In the genomic region with DNA sequence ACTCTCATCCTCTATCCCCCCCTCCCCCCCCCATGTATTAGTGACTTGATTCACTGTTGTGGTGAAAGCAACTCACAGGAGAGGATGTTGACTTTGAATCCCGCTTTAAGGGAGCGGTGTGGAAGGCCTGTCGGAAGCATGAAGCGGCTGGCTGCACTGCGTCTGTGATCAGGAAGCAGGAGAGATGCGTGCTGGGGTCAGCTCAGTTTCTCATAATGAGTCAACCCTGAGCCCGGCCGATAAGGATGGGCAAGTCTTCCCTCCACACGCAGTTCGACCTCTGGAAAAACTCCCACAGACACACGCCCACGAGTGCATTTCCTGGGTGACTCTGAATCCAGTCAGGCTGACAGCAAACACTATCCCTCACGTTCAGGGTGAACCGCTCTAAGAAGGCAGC, we compare ENCODE assay signal across 26 mouse cellular contexts.
A peak's percentile ranks its signal among the peaks of the same experiment; 100 is the strongest.
DNase-seq lines count a peak whose midpoint lies in the region; ATAC-seq and TF ChIP-seq lines count a peak whose summit lies in the region.
"Had no signal": no experiment of that assay in that cellular context is flagged by ENCODE, and none has a peak within 500 bp of the region (broad histone marks: within the 10 kb centered on the region; RNA-seq: fewer than 3 reads in every experiment).

No protein-coding gene starts in this region.

- H3K36me3 ChIP-seq in heart, embryonic 13.5 days: no peaks in the 10 kb centered on the region
- no peaks in the 10 kb centered on the region for H3K36me3 ChIP-seq in kidney, embryonic 16.5 days (ENCODE audit: insufficient read depth, low read length)
- H3K36me3 ChIP-seq in limb, embryonic 12.5 days: no peaks in the 10 kb centered on the region
- no peaks in the 10 kb centered on the region for H3K36me3 ChIP-seq in midbrain, embryonic 11.5 days (ENCODE audit: control insufficient read depth, insufficient read depth, low read length)
- no peaks in the 10 kb centered on the region for H3K36me3 ChIP-seq in midbrain, postnatal 0 days (ENCODE audit: insufficient read depth, low read length)
- H3K36me3 ChIP-seq: embryonic facial prominence, embryonic 15.5 days; limb, embryonic 15.5 days; midbrain, embryonic 13.5 days; neural tube, embryonic 12.5 days; stomach, embryonic 15.5 days had no signal

- peaks cover 21% of the 10 kb centered on the region for H3K27me3 ChIP-seq in heart, embryonic 13.5 days (replicated peaks)
- no peaks in the 10 kb centered on the region for H3K27me3 ChIP-seq in kidney, embryonic 16.5 days (ENCODE audit: insufficient read depth, low read length)
- no peaks in the 10 kb centered on the region for H3K27me3 ChIP-seq in limb, embryonic 12.5 days
- H3K27me3 ChIP-seq in midbrain, embryonic 11.5 days (ENCODE audit: control insufficient read depth, insufficient read depth, low read length): peaks cover 11% of the 10 kb centered on the region
- no peaks in the 10 kb centered on the region for H3K27me3 ChIP-seq in midbrain, postnatal 0 days (ENCODE audit: insufficient read depth, low read length)
- H3K27me3 ChIP-seq: embryonic facial prominence, embryonic 15.5 days; limb, embryonic 15.5 days; neural tube, embryonic 12.5 days; stomach, embryonic 15.5 days had no signal

- TF ChIP-seq CTCF in midbrain, postnatal 0 days (IDR thresholded peaks at IDR 0.05): no peak

- no peak for DNase-seq in heart, postnatal 14 days
- DNase-seq in kidney, postnatal 36 days: no peak
- peak; percentile 57 for DNase-seq in NIH3T3 (ENCODE audit: low read depth)
- DNase-seq in midbrain, embryonic 11.5 days (ENCODE audit: low spot score, missing footprints): no peak
- no peak for DNase-seq in midbrain, postnatal 0 days (ENCODE audit: low spot score)
- DNase-seq: adrenal gland, postnatal 25 days; B cell, adult 2 months; cerebellum, adult 9-11 months; gastrocnemius, adult 2 months; kidney, adult 11 months; kidney, postnatal 10 days; layer of hippocampus, postnatal 36 days; lung, embryonic 14.5 days; right cerebral cortex, adult 18-20 months; right cerebral cortex, postnatal 4 days; thymus, adult 18-20 months; thymus, postnatal 36 days had no signal

- intact Hi-C loops in heart, postnatal 14 days (cut with DNase I): loop anchor here (5.0 kb wide), 1 partner anchor 442 kb away; no protein-coding TSS in a partner anchor

- 43% methylated on average over 14 of the region's 14 CpGs for WGBS in heart, embryonic 13.5 days
- 28% methylated on average over 14 of the region's 14 CpGs for WGBS in kidney, embryonic 16.5 days
- WGBS in limb, embryonic 12.5 days: 78% methylated on average over 14 of the region's 14 CpGs
- 78% methylated on average over 14 of the region's 14 CpGs for WGBS in midbrain, embryonic 11.5 days
- 71% methylated on average over 14 of the region's 14 CpGs for WGBS in midbrain, postnatal 0 days

- H3K27ac ChIP-seq in heart, embryonic 13.5 days (replicated peaks): no peak overlapping the region
- H3K27ac ChIP-seq in kidney, embryonic 16.5 days (ENCODE audit: low read length): no peak overlapping the region
- H3K27ac ChIP-seq in limb, embryonic 12.5 days: 0 out of 2 replicates have a peak overlapping the region, but pooled peaks have one; percentile 29
- no peak overlapping the region for H3K27ac ChIP-seq in midbrain, embryonic 11.5 days (ENCODE audit: low read depth, low read length)
- no peak overlapping the region for H3K27ac ChIP-seq in midbrain, postnatal 0 days (ENCODE audit: low read depth, low read length)
- H3K27ac ChIP-seq: embryonic facial prominence, embryonic 15.5 days; gastrocnemius, adult 2 months; limb, embryonic 15.5 days; liver, embryonic 14.5 days; midbrain, embryonic 13.5 days; stomach, embryonic 15.5 days had no signal

- no peak overlapping the region for H3K4me2 ChIP-seq in heart, embryonic 13.5 days
- no peak overlapping the region for H3K4me2 ChIP-seq in kidney, embryonic 16.5 days (replicated peaks; ENCODE audit: low read depth, low read length)
- no peak overlapping the region for H3K4me2 ChIP-seq in limb, embryonic 12.5 days
- no peak overlapping the region for H3K4me2 ChIP-seq in midbrain, embryonic 11.5 days
- no peak overlapping the region for H3K4me2 ChIP-seq in midbrain, postnatal 0 days (ENCODE audit: low read depth, low read length, poor library complexity, severe bottlenecking)
- H3K4me2 ChIP-seq: embryonic facial prominence, embryonic 15.5 days; limb, embryonic 15.5 days; lung, embryonic 14.5 days; midbrain, embryonic 13.5 days; neural tube, embryonic 12.5 days; stomach, embryonic 15.5 days had no signal

- ATAC-seq in heart, embryonic 13.5 days (ENCODE audit: extremely low read depth, insufficient number of reproducible peaks, low FRiP score, low TSS enrichment): no peak
- ATAC-seq in kidney, embryonic 16.5 days (ENCODE audit: low FRiP score, low TSS enrichment): no peak
- no peak for ATAC-seq in limb, embryonic 12.5 days (ENCODE audit: insufficient number of reproducible peaks, insufficient read depth, low FRiP score, low TSS enrichment, low read depth)
- no peak for ATAC-seq in midbrain, embryonic 11.5 days (ENCODE audit: low FRiP score)
- ATAC-seq in midbrain, postnatal 0 days (ENCODE audit: low FRiP score): no peak
- ATAC-seq: midbrain, embryonic 13.5 days had no signal

- H3K4me1 ChIP-seq in heart, embryonic 13.5 days: peaks cover 10% of the 10 kb centered on the region
- peaks cover 49% of the 10 kb centered on the region for H3K4me1 ChIP-seq in kidney, embryonic 16.5 days (ENCODE audit: insufficient read depth, low read length)
- peaks cover 87% of the 10 kb centered on the region for H3K4me1 ChIP-seq in limb, embryonic 12.5 days (replicated peaks)
- H3K4me1 ChIP-seq in midbrain, embryonic 11.5 days (ENCODE audit: control insufficient read depth, insufficient read depth, low read length): peaks cover 14% of the 10 kb centered on the region
- no peaks in the 10 kb centered on the region for H3K4me1 ChIP-seq in midbrain, postnatal 0 days (ENCODE audit: insufficient read depth, low read length)

- H3K4me3 ChIP-seq in heart, embryonic 13.5 days: no peak overlapping the region
- no peak overlapping the region for H3K4me3 ChIP-seq in kidney, embryonic 16.5 days (ENCODE audit: low read length)
- H3K4me3 ChIP-seq in limb, embryonic 12.5 days (replicated peaks): no peak overlapping the region
- no peak overlapping the region for H3K4me3 ChIP-seq in midbrain, embryonic 11.5 days (ENCODE audit: low read depth, low read length)
- no peak overlapping the region for H3K4me3 ChIP-seq in midbrain, postnatal 0 days (ENCODE audit: low read depth, low read length)
- H3K4me3 ChIP-seq: embryonic facial prominence, embryonic 15.5 days; gastrocnemius, adult 2 months; limb, embryonic 15.5 days; midbrain, embryonic 13.5 days; neural tube, embryonic 12.5 days; stomach, embryonic 15.5 days had no signal

- no peaks in the 10 kb centered on the region for H3K9me3 ChIP-seq in heart, embryonic 13.5 days
- H3K9me3 ChIP-seq in kidney, embryonic 16.5 days (ENCODE audit: low read length): no peaks in the 10 kb centered on the region
- no peaks in the 10 kb centered on the region for H3K9me3 ChIP-seq in limb, embryonic 12.5 days
- no peaks in the 10 kb centered on the region for H3K9me3 ChIP-seq in midbrain, embryonic 11.5 days (ENCODE audit: control insufficient read depth, low read length)
- H3K9me3 ChIP-seq in midbrain, postnatal 0 days (ENCODE audit: low read length): no peaks in the 10 kb centered on the region
- H3K9me3 ChIP-seq: embryonic facial prominence, embryonic 15.5 days; limb, embryonic 15.5 days; midbrain, embryonic 13.5 days; neural tube, embryonic 12.5 days; stomach, embryonic 15.5 days had no signal

- peak overlapping the region; percentile 8; the same call in 1 of the 2 replicates for H3K9ac ChIP-seq in heart, embryonic 13.5 days
- H3K9ac ChIP-seq in kidney, embryonic 16.5 days (replicated peaks; ENCODE audit: low read length): 0 out of 2 replicates have a peak overlapping the region, but pooled peaks have one; percentile 28
- no peak overlapping the region for H3K9ac ChIP-seq in limb, embryonic 12.5 days (replicated peaks)
- H3K9ac ChIP-seq in midbrain, embryonic 11.5 days (ENCODE audit: low read length): no peak overlapping the region
- no peak overlapping the region for H3K9ac ChIP-seq in midbrain, postnatal 0 days (replicated peaks; ENCODE audit: low read length, poor library complexity, severe bottlenecking)
- H3K9ac ChIP-seq: embryonic facial prominence, embryonic 15.5 days; limb, embryonic 15.5 days; liver, embryonic 14.5 days; lung, embryonic 14.5 days; midbrain, embryonic 13.5 days; neural tube, embryonic 12.5 days; stomach, embryonic 15.5 days had no signal

Comparison
In these comparisons a context has a peak if more than half of its experiments do, and no peak if none do; other contexts are left out.
1. H3K9ac ChIP-seq: peak in heart, embryonic 13.5 days (single experiment) and kidney, embryonic 16.5 days (single experiment); none in limb, embryonic 12.5 days (single experiment), midbrain, embryonic 11.5 days (single experiment) and midbrain, postnatal 0 days (single experiment).